Comparison of ENCODE assay signal across 16 mouse cellular contexts in the genomic region with DNA sequence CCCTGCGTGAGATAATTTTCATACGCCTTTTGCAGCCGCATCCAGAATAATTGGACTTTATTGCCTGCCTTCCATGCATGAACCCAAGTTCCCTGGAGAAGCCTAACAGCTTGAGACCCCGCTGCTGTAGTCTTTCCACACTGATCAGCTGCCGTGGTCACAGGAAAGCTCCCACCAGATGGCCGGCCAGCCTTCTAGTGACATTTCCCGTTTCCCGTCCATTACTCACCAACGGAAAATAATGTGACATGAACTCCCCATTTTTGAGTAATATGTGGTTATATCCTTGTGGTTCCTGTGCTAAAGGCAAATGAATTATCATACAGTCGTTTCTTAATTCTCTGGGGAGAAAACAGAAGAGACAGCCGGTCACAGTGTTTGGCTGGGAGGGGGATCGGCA. TPM values are rescaled to one million over a fixed set of nuclear protein-coding genes. Genes with fewer than 3 reads are reported as not detected.
DNase-seq lines count a peak whose midpoint lies in the region; ATAC-seq and TF ChIP-seq lines count a peak whose summit lies in the region.
"Had no signal": no experiment of that assay in that cellular context is flagged by ENCODE, and none has a peak within 500 bp of the region (broad histone marks: within the 10 kb centered on the region; RNA-seq: fewer than 3 reads in every experiment).

No protein-coding gene starts in this region.

- no peaks in the 10 kb centered on the region for H3K9me3 ChIP-seq in hindbrain, embryonic 14.5 days (ENCODE audit: control insufficient read depth, low read length)
- H3K9me3 ChIP-seq: forebrain, embryonic 12.5 days; heart, embryonic 15.5 days; liver, embryonic 13.5 days had no signal

- no peak overlapping the region for H3K4me3 ChIP-seq in hindbrain, embryonic 14.5 days (replicated peaks; ENCODE audit: low read length)
- no peak overlapping the region for H3K4me3 ChIP-seq in myocyte
- H3K4me3 ChIP-seq: forebrain, embryonic 12.5 days; heart, embryonic 15.5 days; left cerebral cortex, adult 2 months; liver, embryonic 13.5 days had no signal

- H3K36me3 ChIP-seq in hindbrain, embryonic 14.5 days (replicated peaks; ENCODE audit: control insufficient read depth, insufficient read depth): no peaks in the 10 kb centered on the region
- H3K36me3 ChIP-seq in myocyte (ENCODE audit: control insufficient read depth, insufficient read depth): no peaks in the 10 kb centered on the region
- H3K36me3 ChIP-seq: forebrain, embryonic 12.5 days; heart, embryonic 15.5 days; liver, embryonic 13.5 days had no signal

- no peaks in the 10 kb centered on the region for H3K79me2 ChIP-seq in myocyte (ENCODE audit: control insufficient read depth, insufficient read depth)

- H3ac ChIP-seq in myocyte (ENCODE audit: control insufficient read depth, insufficient read length): no peak overlapping the region

- H3K4me1 ChIP-seq in hindbrain, embryonic 14.5 days (replicated peaks; ENCODE audit: control insufficient read depth, insufficient read depth, low read length): peaks cover 8% of the 10 kb centered on the region
- H3K4me1 ChIP-seq: forebrain, embryonic 12.5 days; heart, embryonic 15.5 days; liver, embryonic 13.5 days had no signal

- no peak overlapping the region for H3K9ac ChIP-seq in hindbrain, embryonic 14.5 days
- H3K9ac ChIP-seq: forebrain, embryonic 12.5 days; heart, embryonic 15.5 days; liver, embryonic 13.5 days had no signal

- WGBS in hindbrain, embryonic 14.5 days: 42% methylated on average over 12 of the region's 12 CpGs

- no peak for TF ChIP-seq POLR2A in myocyte (IDR thresholded peaks at IDR 0.05; ENCODE audit: insufficient read length, low read depth)

- intact Hi-C loops in left cerebral cortex, postnatal 4 days (cut with DNase I): no loop called here
- intact Hi-C loops in left cerebral cortex, postnatal 10 days (cut with DNase I): no loop called here

- no peak for ATAC-seq in hindbrain, embryonic 14.5 days (ENCODE audit: low FRiP score)

- no peak overlapping the region for H3K27ac ChIP-seq in hindbrain, embryonic 14.5 days
- H3K27ac ChIP-seq: forebrain, embryonic 12.5 days; heart, embryonic 15.5 days; left cerebral cortex, adult 2 months; liver, embryonic 13.5 days had no signal

- peak; percentile 62 for DNase-seq in left cerebral cortex, postnatal 4 days
- DNase-seq in left cerebral cortex, postnatal 10 days (ENCODE audit: extremely low spot score in 1 of 2, low spot score in 2 of 2): no peak
- DNase-seq in c-Kit-positive CD71-negative TER-119-negative erythroid progenitor cells, embryonic 14.5 days (ENCODE audit: low read depth): peak; percentile 37
- DNase-seq in hindbrain, embryonic 14.5 days (ENCODE audit: low spot score): peak; percentile 33
- no peak for DNase-seq in testis, postnatal 10 days (ENCODE audit: low spot score)
- no peak for DNase-seq in left cerebral cortex, adult 18-20 months (ENCODE audit: low spot score in 2 of 2)
- DNase-seq: cerebellum, adult 18-20 months; gastrocnemius, postnatal 10 days; liver, embryonic 13.5 days; lung, postnatal 4 days had no signal

- no peaks in the 10 kb centered on the region for H3K27me3 ChIP-seq in hindbrain, embryonic 14.5 days (ENCODE audit: control insufficient read depth, insufficient read depth, low read length)
- no peaks in the 10 kb centered on the region for H3K27me3 ChIP-seq in myocyte (ENCODE audit: control insufficient read depth, insufficient read depth, insufficient read length)
- H3K27me3 ChIP-seq: forebrain, embryonic 12.5 days; heart, embryonic 15.5 days; liver, embryonic 13.5 days had no signal

- peak overlapping the region; percentile 8; the same call in 1 of the 2 replicates for H3K4me2 ChIP-seq in hindbrain, embryonic 14.5 days (replicated peaks)
- peak overlapping the region; percentile 1 for H3K4me2 ChIP-seq in myocyte (ENCODE audit: low read depth)
- H3K4me2 ChIP-seq: forebrain, embryonic 12.5 days; heart, embryonic 15.5 days; liver, embryonic 13.5 days had no signal

TF ChIP-seq in myocyte, 11 proteins besides CTCF, POLR2A, EP300 and RAD21:
- TF ChIP-seq TCF3 (IDR thresholded peaks at IDR 0.05; ENCODE audit: insufficient read length, low read depth) (no peak), CEBPB (IDR thresholded peaks at IDR 0.05; ENCODE audit: insufficient read depth, poor library complexity, severe bottlenecking) (no peak), MYOG (IDR thresholded peaks at IDR 0.05; ENCODE audit: control insufficient read depth in 1 of 3, insufficient read depth in 1 of 3, insufficient read length in 2 of 3, low read depth in 2 of 3) (no peak), USF1 (IDR thresholded peaks at IDR 0.05; ENCODE audit: low read depth) (no peak), REST (IDR thresholded peaks at IDR 0.05; ENCODE audit: insufficient read depth, insufficient read length) (no peak), POLR2AphosphoS2 (IDR thresholded peaks at IDR 0.05; ENCODE audit: insufficient read length, low read depth) (no peak), MYOD1 (IDR thresholded peaks at IDR 0.05; ENCODE audit: control insufficient read depth in 1 of 3, insufficient read length in 2 of 3, low read depth in 2 of 3) (no peak), TCF12 (IDR thresholded peaks at IDR 0.05; ENCODE audit: insufficient read depth, poor library complexity, severe bottlenecking) (no peak), MAX (IDR thresholded peaks at IDR 0.05; ENCODE audit: low read depth) (no peak), SRF (IDR thresholded peaks at IDR 0.05; ENCODE audit: control insufficient read depth, insufficient read length, low read depth) (no peak), E2F4 (IDR thresholded peaks at IDR 0.05; ENCODE audit: insufficient read depth) (no peak)

RNA-seq across cellular contexts. Expression of a gene that starts 51.2 kb away (rescaled TPM):
- total RNA-seq in left cerebral cortex, postnatal 4 days (2021): not detected
- under 1 TPM; 0.24 to 0.84 TPM for total RNA-seq in left cerebral cortex, postnatal 10 days (2021)
- polyA plus RNA-seq in hindbrain, embryonic 14.5 days (2014; fragmentation: Nextera tagmentation; extraction: Ambion mirVana): not detected in 2 replicates
- polyA plus RNA-seq in myocyte (2012; fragmentation: generic; extraction: Trizol): 0.07 TPM
- not detected for total RNA-seq in left cerebral cortex, adult 18-20 months (2021)
- total RNA-seq: adrenal gland, postnatal 36 days had no signal
- polyA plus RNA-seq: embryonic facial prominence, embryonic 11.5 days; forebrain, embryonic 12.5 days; heart, embryonic 15.5 days had no signal

Comparison
In these comparisons a context has a peak if more than half of its experiments do, and no peak if none do; other contexts are left out.
1. DNase-seq: peak in left cerebral cortex, postnatal 4 days (single experiment), c-Kit-positive CD71-negative TER-119-negative erythroid progenitor cells, embryonic 14.5 days (single experiment) and hindbrain, embryonic 14.5 days (single experiment); none in left cerebral cortex, postnatal 10 days (0 of 2), testis, postnatal 10 days (single experiment) and left cerebral cortex, adult 18-20 months (0 of 2).